Mouse (Mus musculus): Measurements from ENCODE around the gene Tmem43.
A peak's percentile ranks its signal among the peaks of the same experiment; 100 is the strongest.

Tmem43 gene

GRCm38 (mm10) chr6:91488496-91489212, 15.2 kb downstream of the Tmem43 start:
- DNase-seq (ENCODE audit: low read depth, low spot score), result no peak

GRCm38 (mm10) chr6:91489872-91490271, 16.4 kb downstream of the Tmem43 start:
- DNase-seq (ENCODE audit: low read depth, low spot score), result no peak

GRCm38 (mm10) chr6:91491004-91491403, 17.5 kb downstream of the Tmem43 start:
- DNase-seq (ENCODE audit: low read depth, low spot score), result no peak

- DNase-seq (ENCODE audit: low read depth, low spot score), result no peak
Observed at GRCm38 (mm10) chr6:91493053-91493452, 19.6 kb downstream of the Tmem43 start.

GRCm38 (mm10) chr6:91494526-91494925, 21.0 kb downstream of the Tmem43 start:
- no peak for DNase-seq (ENCODE audit: low read depth, low spot score)

- DNase-seq (ENCODE audit: low read depth, low spot score), result no peak
Observed at GRCm38 (mm10) chr6:91503302-91503701, 29.8 kb downstream of the Tmem43 start.

GRCm38 (mm10) chr6:91506036-91506435, 32.5 kb downstream of the Tmem43 start:
- DNase-seq (ENCODE audit: low read depth, low spot score), result no peak

GRCm38 (mm10) chr6:91508041-91508440, 34.5 kb downstream of the Tmem43 start:
- no peak for DNase-seq (ENCODE audit: low read depth, low spot score)

- no peak for DNase-seq (ENCODE audit: low read depth, low spot score)
Observed at GRCm38 (mm10) chr6:91509326-91509725, 35.8 kb downstream of the Tmem43 start.

GRCm38 (mm10) chr6:91510211-91510610, 36.7 kb downstream of the Tmem43 start:
- no peak for DNase-seq (ENCODE audit: low read depth, low spot score)

- no peak for DNase-seq (ENCODE audit: low read depth, low spot score)
Observed at GRCm38 (mm10) chr6:91514135-91514534, 40.6 kb downstream of the Tmem43 start.

GRCm38 (mm10) chr6:91514737-91515362, 41.3 kb downstream of the Tmem43 start:
- DNase-seq (ENCODE audit: low read depth, low spot score), result no peak

GRCm38 (mm10) chr6:91515545-91516449, 42.3 kb downstream of the Tmem43 start, which contains the start of the genes Xpc and Lsm3:
TSS of gene Xpc (minus strand) at chr6:91515888.
TSS of gene Lsm3 (plus strand) at chr6:91515928.
- peak; percentile 96 for DNase-seq (ENCODE audit: low read depth, low spot score)

GRCm38 (mm10) chr6:91518454-91519020, 45.0 kb downstream of the Tmem43 start:
- DNase-seq (ENCODE audit: low read depth, low spot score), result no peak

GRCm38 (mm10) chr6:91522816-91523215, 49.3 kb downstream of the Tmem43 start:
- DNase-seq (ENCODE audit: low read depth, low spot score), result no peak

- no peak for DNase-seq (ENCODE audit: low read depth, low spot score)
Observed at GRCm38 (mm10) chr6:91525544-91525943, 52.0 kb downstream of the Tmem43 start.

GRCm38 (mm10) chr6:91527227-91527860, 53.8 kb downstream of the Tmem43 start:
- DNase-seq (ENCODE audit: low read depth, low spot score), result no peak

GRCm38 (mm10) chr6:91528265-91528664, 54.8 kb downstream of the Tmem43 start:
- no peak for DNase-seq (ENCODE audit: low read depth, low spot score)

- no peak for DNase-seq (ENCODE audit: low read depth, low spot score)
Observed at GRCm38 (mm10) chr6:91530673-91531072, 57.2 kb downstream of the Tmem43 start.

GRCm38 (mm10) chr6:91531276-91531675, 57.8 kb downstream of the Tmem43 start:
- DNase-seq (ENCODE audit: low read depth, low spot score), result no peak

GRCm38 (mm10) chr6:91532661-91533060, 59.2 kb downstream of the Tmem43 start:
- no peak for DNase-seq (ENCODE audit: low read depth, low spot score)
